Mouse (Mus musculus) C2C12 (cell line): ENCODE data around the gene 1700028P14Rik.
"Not testable (repeated sequence)": the region's sequence is repeated elsewhere in the genome, so short reads cannot be mapped to it uniquely, and the experiment has no call there.

Experiments
- CEBPB ChIP-seq: IDR thresholded peaks from one replicate; pipeline ENCODE4 v1.6.1; 2011; ENCODE audit warnings: low read depth, mild to moderate bottlenecking, control low read depth, moderate library complexity
- CTCF ChIP-seq: IDR thresholded peaks from one replicate; pipeline ENCODE4 v1.5.1; 2011; ENCODE audit not compliant: control insufficient read depth, insufficient read depth, insufficient read length
- FOSL1 ChIP-seq: IDR thresholded peaks from one replicate; pipeline ENCODE4 v1.8.0; 2011; ENCODE audit warnings: mild to moderate bottlenecking, low read length; ENCODE audit not compliant: poor library complexity, insufficient read depth, severe bottlenecking
- MAX ChIP-seq: IDR thresholded peaks from one replicate; pipeline ENCODE4 v1.6.1; 2011; ENCODE audit warnings: mild to moderate bottlenecking, control low read depth
- USF1 ChIP-seq: IDR thresholded peaks from one replicate; pipeline ENCODE4 v1.6.1; 2011; ENCODE audit warnings: low read depth, mild to moderate bottlenecking, control low read depth, moderate library complexity

GRCm38 (mm10) chr19:23675656-23676055, 23.0 kb upstream of the 1700028P14Rik start:
- not testable (repeated sequence) for TF ChIP-seq CTCF, FOSL1, MAX, USF1, CEBPB
